Comparison of ENCODE assay signal across 16 mouse cellular contexts in genomic region chrX:109885572-109885971, GRCm38 (mm10).
"Had no signal": no experiment of that assay in that cellular context is flagged by ENCODE, and none has a peak within 500 bp of the region (broad histone marks: within the 10 kb centered on the region; RNA-seq: fewer than 3 reads in every experiment).

No protein-coding gene starts in this region.

- H3K4me3 ChIP-seq: neural tube, embryonic 13.5 days; neural tube, embryonic 15.5 days; stomach, embryonic 15.5 days had no signal

- H3K9ac ChIP-seq: neural tube, embryonic 13.5 days; neural tube, embryonic 15.5 days; stomach, embryonic 15.5 days had no signal

- H3K4me1 ChIP-seq: neural tube, embryonic 13.5 days; neural tube, embryonic 15.5 days; stomach, embryonic 15.5 days had no signal

- H3K36me3 ChIP-seq: neural tube, embryonic 13.5 days; neural tube, embryonic 15.5 days; stomach, embryonic 15.5 days had no signal

- H3K4me2 ChIP-seq: neural tube, embryonic 13.5 days; neural tube, embryonic 15.5 days; stomach, embryonic 15.5 days had no signal

- H3K9me3 ChIP-seq: neural tube, embryonic 13.5 days; neural tube, embryonic 15.5 days; stomach, embryonic 15.5 days had no signal

- DNase-seq: retina, postnatal 1 day; right cerebral cortex, adult 18-20 months; right cerebral cortex, postnatal 14 days; right cerebral cortex, postnatal 25 days; right cerebral cortex, postnatal 4 days; spleen, adult 18-20 months; thymus, adult 18-20 months; thymus, adult 2 months; thymus, postnatal 14 days; thymus, postnatal 25 days; thymus, postnatal 36 days; thymus, postnatal 4 days had no signal

- H3K27me3 ChIP-seq: neural tube, embryonic 13.5 days; neural tube, embryonic 15.5 days; stomach, embryonic 15.5 days had no signal

- H3K27ac ChIP-seq: neural tube, embryonic 13.5 days; neural tube, embryonic 15.5 days; stomach, embryonic 15.5 days; stomach, postnatal 0 days had no signal
